Mouse (Mus musculus) cerebellum, adult 18-20 months (tissue): Measurements from ENCODE around the gene Chrna9.

Experiments
- DNase-seq, 2 experiments: peaks; one replicate each; pipeline ENCODE4 v3.0.0; 2021

Gene Chrna9

DNA sequence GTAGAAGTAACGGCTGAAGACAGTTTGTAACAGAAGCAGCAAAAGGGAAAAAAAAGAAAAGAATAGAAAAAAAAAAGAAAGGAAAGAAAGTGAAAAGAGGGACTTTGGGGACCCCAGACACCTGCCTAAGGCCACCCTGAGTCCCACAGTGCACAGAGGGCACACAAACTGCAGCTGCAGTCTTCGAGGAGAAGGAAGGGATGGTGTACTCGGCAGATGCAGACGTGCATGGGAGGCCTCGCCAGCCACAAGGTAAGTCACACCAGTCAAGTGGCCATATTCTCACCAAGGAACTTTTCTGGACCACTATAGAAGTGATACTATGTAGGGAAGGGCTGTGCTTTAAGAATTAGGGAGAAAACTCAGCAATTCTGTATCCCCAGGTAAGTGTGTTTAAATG lies at the start of gene Chrna9:
Gene Chrna9, plus strand, starts transcription at position 139 of the 400 bp plus-strand sequence.
- no peak for DNase-seq

DNA sequence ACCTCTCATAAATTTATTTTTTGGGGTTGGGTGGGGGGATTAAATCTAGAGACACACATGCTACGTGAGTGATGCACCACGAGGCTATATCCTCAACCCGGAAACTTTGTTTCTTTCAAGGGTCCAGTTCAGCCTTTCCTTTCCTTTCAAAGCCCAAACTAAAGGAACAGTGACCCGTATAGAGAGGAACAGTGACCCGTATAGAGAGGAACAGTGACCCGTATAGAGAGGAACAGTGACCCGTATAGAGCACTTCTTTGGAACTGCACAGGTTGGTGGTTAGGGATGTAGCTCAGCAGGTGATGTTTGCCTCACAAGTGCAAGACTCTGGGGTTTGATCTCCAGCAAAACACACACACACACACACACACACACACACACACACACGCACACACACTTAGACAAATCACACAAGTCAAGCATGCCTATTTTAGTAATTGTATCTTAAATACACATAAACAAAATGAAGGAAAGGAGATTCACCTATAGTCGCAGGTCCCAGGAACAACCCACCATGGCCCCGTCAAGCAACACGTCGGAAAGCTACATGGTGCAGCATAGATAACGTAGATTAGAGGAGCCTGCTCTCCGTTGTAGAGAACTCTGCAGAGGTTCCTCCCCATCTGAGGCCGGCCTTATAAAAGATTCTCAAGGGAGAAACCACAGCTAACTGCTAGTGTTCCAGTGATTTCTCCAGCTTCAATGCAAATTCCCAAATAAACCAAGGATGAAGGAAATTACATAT lies 48.9 kb upstream of the Chrna9 start:
- DNase-seq, result no peak

DNA sequence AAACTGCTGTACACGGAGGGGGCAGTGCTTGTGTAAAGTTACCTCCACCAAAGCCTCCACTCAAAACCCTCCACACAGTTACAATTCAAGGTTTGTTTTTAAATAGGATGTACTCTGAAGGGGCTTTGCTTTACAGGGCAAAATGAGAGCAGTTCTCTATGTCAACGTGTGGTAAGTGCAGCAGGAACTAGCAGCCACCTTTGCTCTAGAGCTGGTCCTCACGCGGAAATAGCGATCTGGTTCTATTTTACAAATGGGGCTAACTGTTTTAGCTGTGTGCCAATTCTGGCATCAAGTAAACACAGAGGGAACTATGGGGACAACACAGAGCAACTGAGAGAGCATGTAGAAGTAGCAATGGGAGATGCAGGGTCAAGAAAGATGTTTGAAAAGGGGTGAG lies 46.6 kb upstream of the Chrna9 start:
- no peak for DNase-seq

DNA sequence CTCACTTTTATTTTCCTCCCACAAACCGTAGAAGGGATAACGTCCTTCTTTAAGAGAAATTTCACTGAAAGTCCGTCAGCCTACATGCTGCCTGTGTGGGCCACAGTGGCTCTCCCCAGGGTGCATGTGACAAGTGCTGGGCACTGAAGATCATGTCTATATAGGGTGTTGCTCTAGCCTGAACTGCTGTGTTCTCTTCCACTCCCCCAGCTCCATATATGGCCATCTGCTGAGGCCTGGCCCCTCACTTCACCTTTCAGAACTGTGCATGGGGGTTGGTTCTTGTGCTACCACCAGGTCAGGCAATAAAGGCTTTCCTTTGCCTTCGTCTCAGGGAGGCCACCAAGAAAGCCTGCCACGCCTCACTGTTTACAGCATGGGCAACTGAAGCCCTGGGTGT lies 45.7 kb upstream of the Chrna9 start:
- no peak for DNase-seq

DNA sequence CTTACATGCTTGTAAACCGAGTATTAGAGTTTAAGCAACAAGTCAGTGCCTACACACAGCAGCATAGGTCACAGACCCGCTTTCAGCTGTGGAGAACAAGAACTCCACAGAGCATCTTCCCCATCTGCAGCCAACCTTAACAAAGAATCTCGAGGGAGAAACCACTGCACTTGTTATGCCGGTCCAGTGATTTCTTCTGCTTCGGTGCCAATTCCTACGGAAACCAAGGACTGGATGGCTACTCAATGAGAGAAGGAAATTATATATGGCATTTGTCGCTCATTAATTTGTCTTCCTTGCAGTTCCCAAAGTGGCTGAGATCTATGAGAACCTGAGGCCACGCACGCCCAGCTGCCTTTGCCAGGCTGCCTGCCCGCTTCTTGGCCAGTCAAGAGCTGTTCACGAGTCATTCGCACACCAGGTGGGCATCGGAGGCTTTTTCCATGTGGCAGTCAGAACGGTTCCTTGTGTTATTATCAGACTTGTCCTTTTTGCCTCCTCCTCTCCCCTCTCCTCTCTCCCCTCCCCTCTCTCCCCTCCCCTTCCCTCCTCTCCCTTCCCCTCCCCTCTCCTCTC lies 43.4 kb upstream of the Chrna9 start:
- DNase-seq, result no peak

DNA sequence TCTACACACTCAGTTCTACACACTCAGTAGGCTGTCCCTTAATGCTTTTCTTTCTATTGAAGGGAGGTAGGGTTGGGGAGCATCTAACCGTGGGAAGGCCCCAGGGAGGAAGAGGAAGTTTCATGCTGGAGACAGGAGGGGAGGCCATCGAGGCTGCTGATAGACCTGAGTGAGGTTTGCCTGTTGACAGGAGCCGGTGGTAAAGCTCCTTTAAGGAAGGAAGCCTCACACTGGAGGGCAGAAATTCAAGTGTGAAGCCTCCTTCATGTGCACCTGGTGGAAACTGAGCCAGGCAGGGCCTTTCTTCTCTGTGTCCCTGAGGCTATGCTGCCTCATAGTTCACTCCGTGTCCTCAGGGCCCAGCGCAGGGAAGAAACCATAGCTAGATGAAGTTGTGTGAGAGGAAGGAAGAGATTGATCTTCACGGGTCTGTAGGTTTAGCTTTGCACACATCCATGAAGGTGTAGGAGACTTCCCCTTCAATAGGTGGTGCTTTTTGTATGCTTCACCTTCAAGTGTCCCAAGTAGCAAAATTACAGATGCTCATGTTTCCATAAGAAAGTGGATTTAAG lies 39.5 kb upstream of the Chrna9 start:
- DNase-seq, result no peak

DNA sequence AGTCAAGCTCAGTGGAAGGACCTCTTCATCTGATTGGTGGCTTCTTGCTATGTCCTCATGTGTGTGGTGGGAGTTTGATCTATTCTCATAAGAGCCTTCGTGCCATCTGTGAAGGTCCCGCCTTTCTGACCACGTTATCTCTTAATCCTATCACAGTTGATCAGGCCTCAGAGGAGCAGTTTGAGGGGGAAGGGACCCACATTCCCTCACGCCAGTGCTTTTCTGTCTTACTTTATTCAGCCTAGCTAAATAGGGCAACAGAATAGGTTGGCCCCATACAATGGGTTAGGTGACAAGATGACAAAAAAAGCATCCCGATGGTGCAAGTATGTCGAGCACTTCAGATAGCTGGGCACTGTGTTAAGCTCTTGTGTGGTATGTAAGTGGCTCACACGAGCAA lies 39.0 kb upstream of the Chrna9 start:
- DNase-seq, result no peak

DNA sequence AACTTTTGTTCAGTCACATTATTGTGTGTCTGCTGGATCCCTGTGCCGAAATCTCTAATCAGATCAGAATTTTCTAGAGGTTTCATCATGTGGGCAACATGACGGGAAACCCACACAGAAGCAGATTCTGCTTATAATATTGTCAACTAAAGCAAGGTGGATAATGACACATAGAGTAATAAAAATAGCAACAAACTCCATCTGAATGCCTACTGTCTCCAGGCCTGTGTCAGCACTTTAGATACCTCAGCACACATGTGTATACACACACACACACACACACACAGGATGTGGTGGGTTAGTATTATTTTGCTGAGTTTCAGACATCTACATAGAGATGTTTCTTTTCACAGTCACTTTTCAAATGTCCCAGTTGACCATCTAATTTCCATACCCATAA lies 37.0 kb upstream of the Chrna9 start:
- DNase-seq, result no peak

DNA sequence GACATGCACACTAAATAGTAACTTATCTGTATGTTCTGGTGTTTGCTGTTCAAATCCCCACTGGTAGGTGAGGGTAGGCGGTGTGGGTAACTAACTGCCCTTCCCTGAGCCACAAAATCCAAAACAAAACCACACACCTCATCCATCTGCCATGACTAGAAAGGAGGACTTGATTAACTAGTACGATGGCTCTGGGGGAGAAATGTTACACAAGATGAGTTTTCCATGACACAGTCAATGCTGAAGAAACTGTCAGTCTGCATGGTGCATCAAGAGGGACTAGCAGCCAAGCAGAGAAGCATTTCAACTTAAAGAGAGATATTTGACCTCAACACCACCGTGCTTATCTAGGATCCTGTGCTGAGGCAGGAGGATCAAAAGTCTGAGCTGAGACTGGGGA lies 36.0 kb upstream of the Chrna9 start:
- DNase-seq, result no peak

DNA sequence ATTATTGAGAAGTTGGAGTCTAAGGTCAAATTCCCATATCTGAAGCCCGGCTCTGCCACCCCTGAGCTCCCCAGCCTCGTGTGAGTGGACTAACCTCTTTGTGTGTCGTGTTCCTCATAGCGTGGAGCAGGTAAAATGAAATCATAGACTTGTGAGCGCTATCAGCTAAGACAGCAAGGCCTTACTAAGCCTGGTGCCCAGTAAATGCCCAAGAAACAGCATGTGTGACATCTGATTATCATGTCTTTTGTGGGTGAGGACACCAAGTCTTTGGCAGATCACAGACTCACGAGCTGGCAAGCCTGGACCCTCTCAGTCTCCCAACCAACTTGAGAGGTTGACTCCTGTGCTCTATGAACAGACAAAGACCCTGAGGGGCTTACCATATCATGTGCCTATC lies 34.6 kb upstream of the Chrna9 start:
- no peak for DNase-seq

DNA sequence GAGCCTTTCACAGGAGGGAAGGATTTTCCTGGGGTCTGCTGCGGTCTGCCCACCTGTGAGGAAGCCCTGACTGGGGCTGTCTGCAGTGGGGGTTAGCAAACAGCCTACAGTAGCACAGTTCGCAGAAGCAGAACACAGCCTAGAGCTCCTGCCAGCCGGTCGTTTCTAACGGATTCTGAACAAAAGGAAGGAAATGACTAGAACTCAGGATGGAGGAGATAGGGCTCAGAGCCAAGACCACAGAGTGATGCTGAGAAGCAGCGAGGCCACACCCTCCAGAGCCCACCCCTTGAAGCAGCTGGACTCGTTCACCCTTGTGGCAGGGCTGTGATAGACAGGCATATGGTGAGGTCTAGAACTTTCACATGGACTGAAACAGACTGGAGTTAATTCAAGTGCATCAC lies 33.9 kb upstream of the Chrna9 start:
- no peak for DNase-seq

DNA sequence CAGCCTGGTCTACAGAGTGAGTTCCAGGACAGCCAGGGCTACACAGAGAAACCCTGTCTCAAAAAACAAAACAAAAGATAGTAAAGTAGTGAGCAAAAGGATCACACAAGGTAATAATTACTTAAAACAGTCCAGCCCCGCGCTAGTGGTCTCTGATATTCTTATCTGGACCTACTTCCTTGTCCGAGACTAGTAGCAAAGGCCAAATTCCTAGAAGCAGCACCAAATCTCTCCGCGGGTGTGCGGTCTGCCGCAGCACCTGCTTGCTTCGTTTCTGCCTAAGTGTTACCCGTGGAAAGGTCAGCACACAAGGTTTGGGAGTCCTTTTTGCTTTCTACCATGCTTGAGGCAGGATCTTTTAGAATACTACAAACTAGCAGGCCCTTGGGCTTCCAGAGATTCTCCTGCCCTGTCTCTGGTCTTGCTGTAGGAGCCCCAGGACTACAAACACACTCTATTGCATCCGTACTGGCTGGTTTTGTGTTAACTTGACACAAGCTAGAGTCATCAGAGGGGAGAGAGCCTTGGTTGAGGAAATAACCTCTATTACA lies 32.8 kb upstream of the Chrna9 start:
- DNase-seq, result no peak

DNA sequence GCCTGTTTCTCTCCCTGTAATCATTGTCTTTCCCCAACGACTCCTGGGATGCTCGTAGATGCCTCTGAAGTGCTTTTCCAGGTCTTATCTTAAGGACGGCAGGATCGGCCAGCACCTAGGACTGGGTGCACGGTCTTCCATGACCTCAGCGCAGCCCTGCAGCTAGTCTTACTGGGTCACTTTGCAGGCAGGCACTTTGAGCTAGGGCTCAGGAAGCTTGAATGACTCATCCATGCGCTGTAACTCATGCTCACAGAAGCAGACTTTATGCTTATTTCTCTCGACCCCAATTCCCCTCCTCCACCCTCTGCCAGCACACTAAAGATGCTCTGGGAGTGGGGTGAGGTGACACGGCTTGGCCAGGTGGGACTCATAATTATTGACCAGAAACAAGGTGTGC lies 31.9 kb upstream of the Chrna9 start:
- DNase-seq, result no peak

DNA sequence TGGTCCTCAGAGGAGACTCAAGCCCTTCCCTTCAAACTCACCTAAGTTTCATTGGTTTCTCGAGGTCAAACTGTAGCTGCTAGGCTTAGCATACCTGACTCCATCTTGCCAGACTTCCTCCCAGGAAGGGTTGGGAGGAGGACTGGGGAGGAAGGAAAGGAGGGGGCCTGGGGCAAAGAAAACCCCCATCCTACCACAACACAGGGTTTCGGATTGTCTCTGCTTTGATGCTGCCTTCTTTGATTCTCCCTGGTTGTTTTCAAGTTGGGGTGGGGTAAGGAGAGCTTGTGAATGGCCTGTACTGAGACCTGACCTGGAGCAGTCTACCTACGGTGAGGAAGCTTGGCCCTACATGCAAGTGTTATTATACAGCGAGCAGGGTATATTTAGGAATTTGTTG lies 30.2 kb upstream of the Chrna9 start:
- no peak for DNase-seq

DNA sequence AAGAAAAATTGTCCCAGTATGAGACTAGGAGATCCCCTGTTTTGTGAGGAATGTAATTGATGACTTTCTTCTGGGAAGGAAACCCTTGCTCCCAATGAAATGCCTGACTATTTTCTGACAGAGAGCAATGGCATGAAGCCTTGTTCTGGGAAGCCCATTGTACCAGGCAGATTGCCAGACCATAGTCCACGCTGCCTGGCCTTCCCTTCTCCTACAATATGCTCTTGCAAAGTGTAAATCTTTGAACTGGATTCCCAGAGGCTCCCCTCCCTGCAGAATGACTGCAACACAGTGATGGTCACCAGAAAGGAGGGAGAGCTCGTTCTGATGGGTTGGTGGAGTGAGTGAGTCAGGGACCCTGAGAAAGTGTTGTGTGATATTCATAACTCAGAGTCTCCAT lies 26.0 kb upstream of the Chrna9 start:
- DNase-seq, result no peak

DNA sequence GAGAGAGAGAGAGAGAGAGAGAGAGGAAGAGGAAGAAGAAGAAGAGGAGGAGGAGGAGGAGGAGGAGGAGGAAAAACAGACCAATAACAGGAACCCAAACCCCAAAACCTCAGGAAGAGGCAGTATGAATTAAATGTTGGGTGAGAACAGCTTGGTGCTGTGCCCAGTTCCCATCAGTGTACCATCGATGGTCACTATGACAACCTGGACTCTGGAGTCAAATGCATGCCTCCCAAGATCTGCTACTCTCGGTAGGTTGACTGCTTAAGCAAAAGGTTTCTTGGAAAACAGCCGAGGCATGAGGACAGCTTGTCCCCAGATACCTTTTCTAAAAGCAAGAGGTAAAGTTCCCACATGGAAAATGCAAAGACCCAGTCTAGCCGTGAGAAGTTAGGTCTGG lies 25.4 kb upstream of the Chrna9 start:
- no peak for DNase-seq

DNA sequence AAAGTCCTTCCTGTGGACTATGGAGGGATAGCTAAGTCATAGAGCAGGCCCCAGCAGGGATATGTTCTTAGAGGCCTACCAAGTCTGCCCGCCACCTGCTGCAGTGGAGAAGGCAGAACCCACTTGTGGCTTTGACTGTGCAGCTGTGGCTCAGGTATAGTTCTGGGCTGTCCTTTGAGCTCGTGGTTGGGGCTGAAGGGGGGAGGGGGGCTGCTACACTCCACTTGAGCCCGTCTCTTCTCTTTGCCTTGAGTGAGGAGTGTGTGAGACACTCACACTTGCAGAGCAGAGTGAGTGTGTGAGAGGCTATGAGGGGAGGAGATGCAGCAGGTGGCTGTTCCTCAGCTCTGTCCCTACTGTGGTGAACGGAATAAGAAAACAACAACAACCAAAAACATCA lies 24.3 kb upstream of the Chrna9 start:
- DNase-seq, result no peak

DNA sequence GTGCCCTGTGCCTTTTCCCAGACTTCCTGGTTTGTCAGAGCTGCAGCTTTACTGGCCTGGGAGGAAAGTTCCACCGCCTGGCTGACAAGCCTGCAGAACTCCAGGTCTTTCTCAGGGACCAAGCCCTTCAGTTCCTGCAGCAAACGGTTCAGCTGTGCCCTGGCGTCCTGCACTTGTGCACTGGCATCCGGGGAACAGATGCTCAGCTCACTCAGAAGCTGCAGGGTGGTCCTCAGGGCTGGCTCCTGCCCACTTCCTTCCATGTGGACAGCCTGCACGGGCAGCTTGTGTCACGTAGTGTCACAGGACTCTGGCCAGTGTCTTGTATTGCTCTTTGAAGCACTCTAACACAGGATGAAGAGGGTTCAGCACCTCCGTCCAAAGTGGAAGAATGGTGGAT lies 23.0 kb upstream of the Chrna9 start:
- DNase-seq, result no peak

DNA sequence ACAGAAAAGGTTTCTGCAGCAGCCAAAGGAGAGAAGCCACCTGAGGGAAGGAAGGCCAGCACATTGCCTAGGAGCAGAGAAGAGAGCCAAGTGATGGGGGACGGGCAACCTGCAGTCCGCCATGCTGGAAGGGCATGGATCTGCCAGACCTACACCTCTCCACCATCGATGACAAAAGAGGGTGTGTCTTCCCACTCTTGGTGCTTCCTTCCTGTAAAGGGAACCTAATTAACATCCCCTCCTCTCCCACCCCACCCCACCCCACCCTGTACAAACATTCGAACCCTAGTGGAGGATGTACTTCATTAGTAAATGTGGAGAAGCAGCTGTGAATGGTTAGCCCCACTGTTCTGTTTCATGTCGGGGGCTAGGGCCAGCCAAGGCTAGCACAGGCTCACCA lies 22.5 kb upstream of the Chrna9 start:
- DNase-seq, result no peak

DNA sequence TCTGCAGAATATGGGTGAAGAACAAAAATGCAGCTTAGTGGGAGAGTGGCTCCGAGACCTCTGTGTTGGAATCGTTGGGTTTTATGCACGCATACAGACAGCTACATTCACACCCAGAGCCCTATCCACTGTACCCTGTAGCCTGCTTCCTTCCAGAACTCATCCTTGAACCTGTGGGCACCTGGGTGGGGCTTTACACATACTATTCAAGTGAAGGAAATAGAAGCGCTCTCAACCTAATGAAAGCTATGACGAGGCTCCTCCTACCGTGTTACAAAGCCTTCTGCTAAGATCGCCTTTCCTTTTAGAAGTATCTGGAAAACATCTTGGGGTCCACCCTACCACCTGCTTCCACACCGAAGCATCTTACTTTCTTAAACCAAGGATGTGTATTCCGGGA lies 21.6 kb upstream of the Chrna9 start:
- no peak for DNase-seq

DNA sequence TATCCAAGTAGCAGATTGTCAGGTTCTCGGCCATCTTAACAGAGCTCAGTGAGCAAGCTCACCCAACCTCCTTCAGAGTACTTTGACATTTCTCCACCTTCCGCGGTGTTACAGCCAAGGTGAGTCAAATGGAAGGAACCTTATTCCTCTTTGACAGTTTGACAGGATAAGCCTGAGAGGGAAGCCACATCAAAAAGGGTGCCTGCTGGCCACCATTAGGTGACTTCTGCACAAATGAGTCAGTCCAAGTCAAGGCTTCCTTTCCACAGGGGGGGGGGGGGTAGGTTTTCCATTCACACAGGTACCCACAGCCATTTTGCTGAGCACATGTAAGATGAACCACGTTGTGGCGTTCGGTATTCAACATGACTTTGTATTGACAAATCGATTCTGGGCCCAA lies 20.4 kb upstream of the Chrna9 start:
- DNase-seq, result no peak

DNA sequence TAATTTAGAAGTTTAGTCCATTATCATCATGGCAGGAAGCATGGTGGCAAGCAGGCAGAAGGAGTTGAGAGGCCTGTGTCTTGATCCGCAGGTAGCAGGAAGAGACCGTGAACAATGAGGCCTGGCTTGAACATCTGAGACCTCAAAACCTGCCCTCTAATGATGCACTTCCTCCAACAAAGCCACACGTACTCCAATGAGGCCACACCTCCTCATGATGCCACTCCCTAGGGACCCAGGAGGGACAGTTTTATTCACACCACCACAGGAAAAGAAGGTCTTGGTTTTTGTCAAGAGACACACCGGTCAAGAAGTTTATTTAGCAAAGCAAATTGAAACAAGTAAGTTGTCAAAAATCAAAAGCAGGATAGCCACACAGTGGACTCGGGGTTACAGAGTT lies 17.8 kb upstream of the Chrna9 start:
- no peak for DNase-seq

DNA sequence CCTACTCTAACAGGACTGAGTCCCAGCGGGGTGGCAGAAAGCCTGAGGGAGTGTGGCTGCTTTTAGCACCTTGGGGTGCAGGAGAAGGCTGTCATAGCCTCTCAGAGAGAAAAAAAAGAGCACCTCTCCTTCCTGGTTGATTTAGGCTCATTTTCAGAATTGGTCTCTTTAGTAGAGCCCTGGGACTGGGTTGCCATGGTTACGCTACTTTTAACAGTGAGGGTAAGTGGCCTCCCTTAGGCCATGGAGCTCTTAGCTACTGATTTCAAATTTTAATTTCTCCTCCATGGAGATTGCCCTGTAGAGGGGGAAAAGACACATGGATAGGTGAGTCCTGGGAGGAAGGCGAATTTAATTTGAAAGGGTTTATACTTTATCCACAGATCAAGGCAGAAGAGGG lies 16.1 kb upstream of the Chrna9 start:
- no peak for DNase-seq

DNA sequence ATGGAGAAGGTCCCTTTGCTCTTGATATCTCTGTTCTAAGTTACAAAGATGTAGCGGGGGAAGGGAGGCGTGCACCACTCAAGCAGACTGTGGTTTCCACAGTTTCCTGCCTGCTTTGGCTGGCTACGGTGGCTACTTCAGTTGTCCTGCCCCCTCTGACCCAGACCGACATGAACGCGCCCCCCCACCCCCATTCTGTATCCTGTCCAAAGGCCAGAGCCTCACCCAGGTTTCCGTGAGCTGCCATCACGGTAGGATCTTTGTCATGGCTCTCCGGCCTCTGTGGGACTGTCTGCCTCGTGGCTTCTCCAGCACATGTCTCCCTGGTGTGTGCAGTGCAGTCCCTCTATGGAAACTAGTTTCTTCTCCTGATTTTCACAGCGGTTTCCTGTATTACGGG lies 15.4 kb upstream of the Chrna9 start:
- DNase-seq, result no peak

DNA sequence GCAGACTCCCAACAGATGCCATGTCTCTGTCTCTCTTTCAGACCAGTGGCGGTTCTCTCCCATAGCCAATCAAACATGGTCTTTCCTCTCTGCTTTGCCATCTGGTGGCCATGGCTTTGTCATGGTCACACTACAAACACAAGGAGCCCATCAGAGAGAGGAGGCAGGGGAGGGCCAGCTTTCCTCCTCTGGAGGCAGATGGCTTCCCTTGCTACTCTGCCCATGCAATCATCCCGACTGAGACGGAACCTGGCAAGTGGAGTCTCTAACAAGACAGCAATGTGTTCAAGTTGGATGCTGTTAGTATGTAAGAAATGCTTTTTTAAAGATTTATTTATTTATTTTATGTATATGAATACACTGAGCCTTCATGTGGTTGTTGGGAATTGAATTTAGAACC lies 14.8 kb upstream of the Chrna9 start:
- no peak for DNase-seq
